Mouse (Mus musculus) olfactory bulb, adult 2 months (tissue): ENCODE measurements around the gene Fkbp15. TPM values are rescaled to one million over a fixed set of nuclear protein-coding genes. Genes with fewer than 3 reads are reported as not detected.

Source experiments
- H3K27ac ChIP-seq: fragments of 200-500 bp; 2 replicates; pipeline ENCODE4 v1.5.1; 2012; ENCODE audit warnings: low read depth, low read length; ENCODE audit not compliant: insufficient read depth
- H3K4me1 ChIP-seq: fragments of 200-500 bp; 2 replicates; pipeline ENCODE4 v1.6.1; 2012; ENCODE audit warnings: low read length; ENCODE audit not compliant: control insufficient read depth, insufficient read depth
- H3K4me3 ChIP-seq: fragments of 200-500 bp; 2 replicates; pipeline ENCODE4 v1.5.1; 2012; ENCODE audit warnings: mild to moderate bottlenecking, low read depth, low read length, moderate library complexity; ENCODE audit not compliant: insufficient read depth
- CTCF ChIP-seq: fragments of 200-500 bp; IDR thresholded peaks from 2 replicates; pipeline ENCODE4 v1.5.1; 2012; ENCODE audit warnings: low read depth, mild to moderate bottlenecking, low read length, moderate library complexity; ENCODE audit not compliant: insufficient read depth
- POLR2A ChIP-seq: fragments of 200-500 bp; IDR thresholded peaks from 2 replicates; pipeline ENCODE4 v1.6.1; 2012; ENCODE audit warnings: mild to moderate bottlenecking, low read depth, low read length, moderate library complexity; ENCODE audit not compliant: insufficient read depth
- WGBS: fragments of 180-500 bp; shearing (Covaris S2); methylation state at CpG from one replicate; pipeline ENCODE4 v1.1.7; 2018; 5-methylcytosine and 5-hydroxymethylcytosine counted together
- polyA plus RNA-seq: library from polyadenylated mRNA; stranded (reverse); fragments of >200 nt; gene quantifications from 2 replicates; pipeline ENCODE4 v1.2.4, GENCODE M21; 2012; ENCODE audit warnings: low replicate concordance; ENCODE audit not compliant: missing spikeins, insufficient read depth, insufficient read length

Fkbp15 gene
- polyA plus RNA-seq, result not detected in 2 replicates

GRCm38 (mm10) chr4:62360088-62360804 is at the start of gene Fkbp15, which contains the start of gene Slc31a1:
Gene Fkbp15 (minus strand): TSS chr4:62360548.
Gene Slc31a1 (plus strand): TSS chr4:62360727.
- TF ChIP-seq POLR2A (peak; percentile 72), CTCF (no peak)
- under 1% methylated on average over 50 of the region's 51 CpGs for WGBS
- Histone ChIP-seq H3K27ac (peak within 1 kb of the TSS; percentile 72), H3K4me3 (peak within 1 kb of the TSS; percentile 64), H3K4me1 (no peaks in the 10 kb centered on the region)

GRCm38 (mm10) chr4:62409615-62410014 is 49.3 kb upstream of the Fkbp15 start:
- Histone ChIP-seq H3K4me3 (peak overlapping the region; percentile 94; the same call in 1 of the 2 replicates), H3K4me1 (peaks cover 7% of the 10 kb centered on the region), H3K27ac (no peak overlapping the region)
- WGBS, result 18% methylated on average over 6 of the region's 6 CpGs
- no peak for TF ChIP-seq CTCF
- TF ChIP-seq POLR2A, result no peak

- Histone ChIP-seq H3K27ac (peak within 1 kb of the TSS; percentile 77), H3K4me1 (peaks cover 10% of the 10 kb centered on the region), H3K4me3 (peak within 1 kb of the TSS; percentile 94)
- whole genome bisulfite sequencing, result under 1% methylated on average over 39 of the region's 39 CpGs
- TF ChIP-seq POLR2A, result peak; percentile 43; the same call in 1 of the 2 replicates
- no peak for TF ChIP-seq CTCF
Measured at GRCm38 (mm10) chr4:62408601-62409282, 48.4 kb upstream of the Fkbp15 start, which contains the start of the genes Cdc26 and Prpf4. Gene Cdc26 (minus strand): TSS chr4:62408642. Gene Prpf4 (plus strand): TSS chr4:62408797.

GRCm38 (mm10) chr4:62407730-62408582 is 47.6 kb upstream of the Fkbp15 start:
- TF ChIP-seq CTCF, result 0 out of 2 replicates have a peak, but pooled peaks have one; percentile 33
- no peak for TF ChIP-seq POLR2A
- WGBS, result under 1% methylated on average over 35 of the region's 35 CpGs
- Histone ChIP-seq H3K4me3 (peak overlapping the region; percentile 81), H3K4me1 (peaks cover 10% of the 10 kb centered on the region), H3K27ac (peak overlapping the region; percentile 37)

- TF ChIP-seq CTCF (no peak), POLR2A (no peak)
- 69% methylated on average over 4 of the region's 4 CpGs for WGBS
- no peak overlapping the region for H3K27ac ChIP-seq
- peaks cover 10% of the 10 kb centered on the region for H3K4me1 ChIP-seq
- no peak overlapping the region for H3K4me3 ChIP-seq
Measured at GRCm38 (mm10) chr4:62406133-62406532, 45.8 kb upstream of the Fkbp15 start.

- no peak overlapping the region for H3K27ac ChIP-seq
- H3K4me1 ChIP-seq, result no peaks in the 10 kb centered on the region
- no peak overlapping the region for H3K4me3 ChIP-seq
- WGBS, result 75% methylated on average over 3 of the region's 3 CpGs
- TF ChIP-seq POLR2A (no peak), CTCF (no peak)
Measured at GRCm38 (mm10) chr4:62398956-62399355, 38.6 kb upstream of the Fkbp15 start.

GRCm38 (mm10) chr4:62397616-62398365 is 37.4 kb upstream of the Fkbp15 start:
- 77% methylated on average over 4 of the region's 4 CpGs for WGBS
- no peak overlapping the region for H3K4me3 ChIP-seq
- TF ChIP-seq CTCF (no peak), POLR2A (no peak)
- 0 out of 2 replicates have a peak, but pooled peaks cover 2% of the 10 kb centered on the region for H3K4me1 ChIP-seq
- no peak overlapping the region for H3K27ac ChIP-seq

GRCm38 (mm10) chr4:62395806-62396205 is 35.5 kb upstream of the Fkbp15 start:
- Histone ChIP-seq H3K4me3 (no peak overlapping the region), H3K27ac (no peak overlapping the region), H3K4me1 (0 out of 2 replicates have a peak, but pooled peaks cover 2% of the 10 kb centered on the region)
- TF ChIP-seq CTCF, result no peak
- no peak for TF ChIP-seq POLR2A
- WGBS, result 97% methylated on average over 1 of the region's 1 CpGs
